Mouse (Mus musculus): Measurements from ENCODE around the gene Hist1h2ah. TPM values are rescaled to one million over a fixed set of nuclear protein-coding genes. Genes with fewer than 3 reads are reported as not detected.

The Hist1h2ah gene
- polyA plus RNA-seq, 1 experiment from 2014 or later: 10.9 TPM

DNA sequence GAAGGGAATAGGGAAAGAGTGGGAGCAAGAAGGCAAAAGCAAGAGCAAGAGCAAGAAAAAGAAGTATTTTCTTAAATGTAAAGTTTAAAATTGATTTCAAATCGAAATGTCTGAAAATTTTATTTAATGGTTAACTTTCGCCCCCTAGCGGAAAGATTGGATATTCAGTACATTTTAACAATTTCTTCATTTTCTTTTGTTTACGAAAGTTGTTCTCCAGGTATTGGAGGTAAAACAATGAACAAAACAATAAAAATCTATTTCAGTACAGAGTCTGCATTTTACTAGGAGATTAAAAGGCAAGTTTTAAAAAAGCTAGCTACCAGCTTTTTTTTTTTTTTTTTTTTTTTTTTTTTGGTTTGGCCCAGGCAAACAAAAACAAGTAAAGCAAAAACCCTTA is 4.9 kb downstream of the Hist1h2ah start:
- no peak for ATAC-seq (ENCODE audit: insufficient read depth, low FRiP score)
- H3K36me3 ChIP-seq (ENCODE audit: control insufficient read depth, insufficient read depth, low read length): no peaks in the 10 kb centered on the region
- no peak overlapping the region for H3K4me2 ChIP-seq (ENCODE audit: low read depth, low read length)
- 13% methylated on average over 4 of the region's 4 CpGs for WGBS
- no peak overlapping the region for H3K27ac ChIP-seq (ENCODE audit: low read length)
- H3K4me1 ChIP-seq (ENCODE audit: control insufficient read depth, insufficient read depth, low read length): peaks cover 13% of the 10 kb centered on the region; the same call in 1 of the 2 replicates
- no peak overlapping the region for H3K4me3 ChIP-seq (replicated peaks; ENCODE audit: low read length)
- H3K27me3 ChIP-seq (ENCODE audit: control insufficient read depth, insufficient read depth, low read length): no peaks in the 10 kb centered on the region
- no peak overlapping the region for H3K9ac ChIP-seq (ENCODE audit: low read length)
- no peaks in the 10 kb centered on the region for H3K9me3 ChIP-seq (replicated peaks; ENCODE audit: control insufficient read depth, low read length)

DNA sequence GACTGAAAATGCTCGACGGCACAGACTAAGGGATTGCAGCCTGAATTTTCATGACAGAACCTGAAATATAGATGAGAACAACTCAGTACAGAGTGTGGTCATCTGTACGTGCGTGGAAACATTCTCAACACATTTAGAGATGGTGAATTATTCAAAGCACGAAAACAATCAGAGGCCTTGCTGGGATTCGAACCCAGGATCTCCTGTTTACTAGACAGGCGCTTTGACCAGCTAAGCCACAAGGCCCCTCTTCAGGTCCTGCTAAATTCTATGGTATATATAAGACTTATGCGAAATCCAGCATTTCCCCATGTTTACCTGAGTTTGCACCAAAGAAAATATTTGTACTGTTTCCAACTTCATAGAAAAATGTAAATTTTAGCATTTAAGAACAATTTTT is 5.4 kb downstream of the Hist1h2ah start:
- no peak for ATAC-seq (ENCODE audit: insufficient read depth, low FRiP score)
- Histone ChIP-seq H3K4me1 (ENCODE audit: control insufficient read depth, insufficient read depth, low read length) (peaks cover 13% of the 10 kb centered on the region; the same call in 1 of the 2 replicates), H3K9ac (ENCODE audit: low read length) (no peak overlapping the region), H3K27ac (ENCODE audit: low read length) (no peak overlapping the region), H3K9me3 (replicated peaks; ENCODE audit: control insufficient read depth, low read length) (no peaks in the 10 kb centered on the region), H3K4me2 (ENCODE audit: low read depth, low read length) (no peak overlapping the region), H3K36me3 (ENCODE audit: control insufficient read depth, insufficient read depth, low read length) (no peaks in the 10 kb centered on the region), H3K27me3 (ENCODE audit: control insufficient read depth, insufficient read depth, low read length) (no peaks in the 10 kb centered on the region), H3K4me3 (replicated peaks; ENCODE audit: low read length) (no peak overlapping the region)
- 39% methylated on average over 8 of the region's 8 CpGs for WGBS

DNA sequence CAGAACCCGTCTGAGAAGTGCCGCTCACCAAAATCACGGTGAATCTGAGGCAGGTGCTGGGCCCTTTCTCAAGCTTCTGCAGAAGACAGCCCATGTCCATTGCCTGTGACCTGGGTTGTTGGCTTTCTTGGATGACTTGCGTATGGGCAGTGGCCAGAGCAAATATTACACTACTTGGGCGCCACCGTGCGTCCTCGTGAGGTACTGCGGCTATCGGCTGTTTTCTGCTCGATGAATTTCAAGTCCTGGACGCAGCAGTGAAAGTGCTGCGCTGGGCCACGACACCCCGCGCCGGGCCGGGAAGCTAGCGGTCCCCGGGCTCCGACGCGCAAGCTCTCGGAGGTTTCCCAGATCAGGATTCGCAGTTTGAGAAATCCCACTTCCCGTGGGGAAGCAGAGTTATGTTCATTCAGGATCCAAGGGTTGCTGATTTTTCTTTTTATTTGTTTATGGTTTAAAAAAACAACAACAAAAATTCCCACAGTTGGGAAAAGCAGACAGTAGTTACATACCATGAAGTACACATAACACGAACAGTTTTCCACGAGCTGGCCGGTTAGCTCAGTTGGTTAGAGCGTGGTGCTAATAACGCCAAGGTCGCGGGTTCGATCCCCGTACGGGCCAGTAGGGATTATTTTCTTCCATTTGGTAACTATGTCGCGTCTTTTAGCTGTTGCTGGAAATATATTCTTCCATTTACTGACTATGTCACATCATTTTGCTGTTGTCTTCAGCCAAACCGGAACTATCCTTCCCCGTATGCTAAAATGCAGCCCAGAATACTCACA is 6.5 kb downstream of the Hist1h2ah start:
- H3K27ac ChIP-seq (ENCODE audit: low read length): peak overlapping the region; percentile 90
- peak; percentile 75 for ATAC-seq (ENCODE audit: insufficient read depth, low FRiP score)
- H3K9ac ChIP-seq (ENCODE audit: low read length): peak overlapping the region; percentile 84

GRCm38 (mm10) chr13:22026058-22027031 is 9.0 kb downstream of the Hist1h2ah start:
- H3K4me1 ChIP-seq (ENCODE audit: control insufficient read depth, insufficient read depth, low read length): 0 out of 2 replicates have a peak, but pooled peaks cover 4% of the 10 kb centered on the region
- peak overlapping the region; percentile 57 for H3K4me3 ChIP-seq (replicated peaks; ENCODE audit: low read length)
- peak overlapping the region; percentile 56 for H3K9ac ChIP-seq (ENCODE audit: low read length)
- WGBS: 2% methylated on average over 35 of the region's 35 CpGs
- no peaks in the 10 kb centered on the region for H3K27me3 ChIP-seq (ENCODE audit: control insufficient read depth, insufficient read depth, low read length)
- peak overlapping the region; percentile 54 for H3K4me2 ChIP-seq (ENCODE audit: low read depth, low read length)
- peak overlapping the region; percentile 12; the same call in 1 of the 2 replicates for H3K27ac ChIP-seq (ENCODE audit: low read length)
- 0 out of 2 replicates have a peak, but pooled peaks have one; percentile 59 for ATAC-seq (ENCODE audit: insufficient read depth, low FRiP score)
- no peaks in the 10 kb centered on the region for H3K36me3 ChIP-seq (ENCODE audit: control insufficient read depth, insufficient read depth, low read length)
- H3K9me3 ChIP-seq (replicated peaks; ENCODE audit: control insufficient read depth, low read length): no peaks in the 10 kb centered on the region

More for the DNA sequence above, 6.5 kb downstream of the Hist1h2ah start:
- Histone ChIP-seq H3K4me3 (replicated peaks; ENCODE audit: low read length) (peak overlapping the region; percentile 66), H3K4me1 (ENCODE audit: control insufficient read depth, insufficient read depth, low read length) (0 out of 2 replicates have a peak, but pooled peaks cover 4% of the 10 kb centered on the region), H3K4me2 (ENCODE audit: low read depth, low read length) (peak overlapping the region; percentile 73), H3K9me3 (replicated peaks; ENCODE audit: control insufficient read depth, low read length) (no peaks in the 10 kb centered on the region), H3K36me3 (ENCODE audit: control insufficient read depth, insufficient read depth, low read length) (no peaks in the 10 kb centered on the region), H3K27me3 (ENCODE audit: control insufficient read depth, insufficient read depth, low read length) (no peaks in the 10 kb centered on the region)
- 1% methylated on average over 40 of the region's 40 CpGs for WGBS

DNA sequence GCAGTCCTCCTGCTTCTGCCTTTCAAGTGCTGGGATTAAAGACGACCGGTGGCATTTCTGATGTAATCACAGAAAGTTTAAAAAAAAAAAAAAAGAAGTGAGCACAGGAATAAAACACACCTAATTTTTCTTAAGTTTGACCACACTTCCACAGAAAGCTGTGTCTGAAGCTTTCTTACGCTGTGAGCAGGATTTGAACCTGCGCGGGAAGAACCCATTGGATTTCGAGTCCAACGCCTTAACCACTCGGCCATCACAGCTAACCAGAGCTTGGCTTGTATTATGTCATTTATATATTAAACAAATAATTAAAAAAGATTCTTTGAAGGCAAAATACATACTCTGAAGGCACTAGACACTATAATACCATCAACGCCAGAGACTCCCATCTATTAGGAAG is 13.1 kb downstream of the Hist1h2ah start:
- peak overlapping the region; percentile 75 for H3K4me2 ChIP-seq (ENCODE audit: low read depth, low read length)
- H3K36me3 ChIP-seq (ENCODE audit: control insufficient read depth, insufficient read depth, low read length): no peaks in the 10 kb centered on the region
- H3K4me3 ChIP-seq (replicated peaks; ENCODE audit: low read length): peak overlapping the region; percentile 46
- H3K9me3 ChIP-seq (replicated peaks; ENCODE audit: control insufficient read depth, low read length): no peaks in the 10 kb centered on the region
- no peaks in the 10 kb centered on the region for H3K4me1 ChIP-seq (ENCODE audit: control insufficient read depth, insufficient read depth, low read length)
- H3K27ac ChIP-seq (ENCODE audit: low read length): no peak overlapping the region
- H3K27me3 ChIP-seq (ENCODE audit: control insufficient read depth, insufficient read depth, low read length): no peaks in the 10 kb centered on the region
- under 1% methylated on average over 9 of the region's 9 CpGs for WGBS
- H3K9ac ChIP-seq (ENCODE audit: low read length): peak overlapping the region; percentile 59
- peak; percentile 74 for ATAC-seq (ENCODE audit: insufficient read depth, low FRiP score)

DNA sequence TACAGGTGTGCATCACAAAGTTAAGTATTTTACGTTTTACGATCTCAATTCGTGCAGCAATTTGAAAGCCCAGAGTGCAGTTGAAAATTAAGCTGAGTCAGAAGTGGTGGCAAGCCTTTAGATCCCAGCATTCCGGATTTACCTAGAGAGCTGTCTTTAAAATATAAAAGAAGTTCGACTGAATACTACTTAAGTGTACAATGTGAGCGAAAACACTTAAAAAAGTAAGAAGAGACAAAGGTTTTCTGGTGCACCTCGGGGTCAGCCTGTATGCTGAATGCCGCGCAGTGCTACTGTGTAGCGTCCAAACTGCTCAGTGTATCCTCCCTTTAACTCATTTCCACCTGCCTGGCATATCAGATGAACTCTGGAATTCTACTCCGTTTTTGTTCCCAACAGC is 13.8 kb downstream of the Hist1h2ah start:
- peak overlapping the region; percentile 59 for H3K9ac ChIP-seq (ENCODE audit: low read length)
- under 1% methylated on average over 11 of the region's 11 CpGs for WGBS
- no peaks in the 10 kb centered on the region for H3K36me3 ChIP-seq (ENCODE audit: control insufficient read depth, insufficient read depth, low read length)
- H3K4me2 ChIP-seq (ENCODE audit: low read depth, low read length): peak overlapping the region; percentile 75
- no peak for ATAC-seq (ENCODE audit: insufficient read depth, low FRiP score)
- no peaks in the 10 kb centered on the region for H3K4me1 ChIP-seq (ENCODE audit: control insufficient read depth, insufficient read depth, low read length)
- H3K27ac ChIP-seq (ENCODE audit: low read length): peak overlapping the region; percentile 19; the same call in 1 of the 2 replicates
- no peaks in the 10 kb centered on the region for H3K9me3 ChIP-seq (replicated peaks; ENCODE audit: control insufficient read depth, low read length)
- H3K4me3 ChIP-seq (replicated peaks; ENCODE audit: low read length): peak overlapping the region; percentile 46
- no peaks in the 10 kb centered on the region for H3K27me3 ChIP-seq (ENCODE audit: control insufficient read depth, insufficient read depth, low read length)

GRCm38 (mm10) chr13:22020901-22021339 is 14.4 kb downstream of the Hist1h2ah start:
- peak overlapping the region; percentile 59 for H3K9ac ChIP-seq (ENCODE audit: low read length)

DNA sequence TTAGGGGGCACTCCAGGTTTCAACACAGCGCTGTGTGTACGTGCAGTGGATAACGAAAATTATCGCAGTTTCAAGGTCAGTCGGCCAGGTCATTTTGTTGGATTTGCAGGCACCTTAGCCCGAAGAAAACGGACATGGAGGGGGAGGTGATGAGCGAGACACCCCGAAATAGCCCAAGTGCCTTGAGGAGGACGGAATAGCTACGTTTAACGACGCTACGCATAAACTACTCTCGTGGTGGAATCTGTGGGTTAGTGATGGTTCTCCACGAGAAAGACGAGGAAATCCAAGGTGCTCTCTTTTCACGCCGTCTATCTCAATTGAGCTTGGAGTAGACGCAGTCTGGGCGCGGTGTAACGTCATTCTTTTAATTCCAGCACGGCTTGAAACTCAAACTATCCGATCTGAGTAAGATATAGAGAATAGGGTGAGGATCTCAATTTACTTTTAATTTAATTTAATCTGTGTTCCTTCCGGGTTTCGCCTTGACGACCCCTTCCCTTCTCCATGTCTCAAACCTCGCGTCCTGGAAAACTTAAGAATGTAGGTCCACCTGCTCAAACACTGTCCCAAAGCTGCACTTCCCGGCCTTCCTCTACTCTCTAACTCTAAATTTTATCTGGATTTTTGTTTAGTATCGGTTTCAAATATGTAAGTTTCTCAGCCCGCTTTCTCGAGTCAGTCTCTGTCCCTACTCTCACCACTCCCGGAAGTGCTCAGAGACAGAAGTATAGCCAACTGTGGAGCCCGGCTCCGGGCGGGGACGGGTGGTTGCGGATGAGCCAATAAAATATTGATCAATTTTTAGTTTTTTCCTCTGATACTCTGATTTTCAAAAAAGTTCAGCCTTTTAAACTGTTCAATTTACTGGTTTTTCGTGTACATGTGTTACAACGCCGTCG is 15.2 kb downstream of the Hist1h2ah start:
- Histone ChIP-seq H3K4me2 (ENCODE audit: low read depth, low read length) (peak overlapping the region; percentile 75), H3K9ac (ENCODE audit: low read length) (peak overlapping the region; percentile 32), H3K9me3 (replicated peaks; ENCODE audit: control insufficient read depth, low read length) (no peaks in the 10 kb centered on the region), H3K36me3 (ENCODE audit: control insufficient read depth, insufficient read depth, low read length) (no peaks in the 10 kb centered on the region), H3K4me1 (ENCODE audit: control insufficient read depth, insufficient read depth, low read length) (no peaks in the 10 kb centered on the region), H3K4me3 (replicated peaks; ENCODE audit: low read length) (peak overlapping the region; percentile 46), H3K27ac (ENCODE audit: low read length) (no peak overlapping the region), H3K27me3 (ENCODE audit: control insufficient read depth, insufficient read depth, low read length) (peaks cover 4% of the 10 kb centered on the region)
- 1% methylated on average over 44 of the region's 44 CpGs for WGBS
- ATAC-seq (ENCODE audit: insufficient read depth, low FRiP score): no peak

More at GRCm38 (mm10) chr13:22020901-22021339, 14.4 kb downstream of the Hist1h2ah start:
- H3K36me3 ChIP-seq (ENCODE audit: control insufficient read depth, insufficient read depth, low read length): no peaks in the 10 kb centered on the region
- H3K27ac ChIP-seq (ENCODE audit: low read length): no peak overlapping the region
- no peaks in the 10 kb centered on the region for H3K9me3 ChIP-seq (replicated peaks; ENCODE audit: control insufficient read depth, low read length)
- ATAC-seq (ENCODE audit: insufficient read depth, low FRiP score): peak; percentile 73
- H3K4me2 ChIP-seq (ENCODE audit: low read depth, low read length): peak overlapping the region; percentile 75
- H3K4me1 ChIP-seq (ENCODE audit: control insufficient read depth, insufficient read depth, low read length): no peaks in the 10 kb centered on the region
- H3K4me3 ChIP-seq (replicated peaks; ENCODE audit: low read length): peak overlapping the region; percentile 46
- under 1% methylated on average over 8 of the region's 8 CpGs for WGBS
- no peaks in the 10 kb centered on the region; the same call in 1 of the 2 replicates for H3K27me3 ChIP-seq (ENCODE audit: control insufficient read depth, insufficient read depth, low read length)
